Mouse (Mus musculus) liver, adult 2 months (tissue): ENCODE data around the gene Syde2. TPM values are rescaled to one million over a fixed set of nuclear protein-coding genes. Genes with fewer than 3 reads are reported as not detected.
A peak's percentile ranks its signal among the peaks of the same experiment; 100 is the strongest.

Experiments
- DNase-seq: peaks from one replicate; pipeline ENCODE4 v3.0.0-alpha.2; 2011; ENCODE audit warnings: low read depth, low spot score; ENCODE audit errors: extremely low read depth
- H3K27ac ChIP-seq: fragments of 200-500 bp; replicated peaks from 2 replicates; pipeline ENCODE4 v1.5.1; 2012; ENCODE audit warnings: low read depth, mild to moderate bottlenecking, control low read depth, inconsistent platforms, low read length; ENCODE audit not compliant: insufficient read depth
- H3K27me3 ChIP-seq: fragments of 200-500 bp; 2 replicates; pipeline ENCODE4 v1.6.1; 2012; ENCODE audit warnings: mild to moderate bottlenecking, moderate library complexity, low read length, inconsistent platforms; ENCODE audit not compliant: control insufficient read depth, insufficient read depth
- H3K36me3 ChIP-seq: fragments of 200-500 bp; 2 replicates; pipeline ENCODE4 v1.6.1; 2012; ENCODE audit warnings: low read length, inconsistent platforms; ENCODE audit not compliant: control insufficient read depth, insufficient read depth
- H3K4me1 ChIP-seq: fragments of 200-500 bp; 2 replicates; pipeline ENCODE4 v1.6.1; 2011; ENCODE audit warnings: low read length; ENCODE audit not compliant: control insufficient read depth, insufficient read depth
- H3K4me3 ChIP-seq: fragments of 200-500 bp; 2 replicates; pipeline ENCODE4 v1.5.1; 2011; ENCODE audit warnings: low read depth, mild to moderate bottlenecking, control low read depth, low read length, moderate library complexity; ENCODE audit not compliant: insufficient read depth
- H3K79me2 ChIP-seq: fragments of 200-500 bp; 2 replicates; pipeline ENCODE4 v1.6.1; 2012; ENCODE audit warnings: inconsistent platforms, mild to moderate bottlenecking, low read length, moderate library complexity; ENCODE audit not compliant: control insufficient read depth, insufficient read depth
- H3K9ac ChIP-seq: fragments of 200-500 bp; 2 replicates; pipeline ENCODE4 v1.6.1; 2012; ENCODE audit warnings: low read depth, mild to moderate bottlenecking, control low read depth, inconsistent platforms, low read length
- CTCF ChIP-seq: fragments of 200-500 bp; IDR thresholded peaks from 2 replicates; pipeline ENCODE4 v1.5.1; 2011; ENCODE audit warnings: low read depth, low read length, control low read depth
- POLR2A ChIP-seq: fragments of 200-500 bp; IDR thresholded peaks from 2 replicates; pipeline ENCODE4 v1.6.1; 2011; ENCODE audit warnings: low read length, control low read depth; ENCODE audit not compliant: insufficient read depth; ENCODE audit errors: extremely low read depth
- WGBS: fragments of 180-500 bp; shearing (Covaris S2); methylation state at CpG from one replicate; pipeline ENCODE4 v1.1.7; 2018; 5-methylcytosine and 5-hydroxymethylcytosine counted together
- polyA plus RNA-seq: library from polyadenylated mRNA; depleted of rRNA; stranded (reverse); fragments of >200 nt; gene quantifications from 2 replicates; pipeline ENCODE4 v1.2.3, GENCODE M21; 2012
- total RNA-seq: library from RNA; depleted of rRNA; stranded (reverse); fragments of >200 nt; gene quantifications from 2 replicates; pipeline ENCODE4 v1.2.3, GENCODE M21; 2014

Gene Syde2
- total and polyA plus RNA-seq, 2 experiments, result 1.3 to 7.9 TPM

DNA sequence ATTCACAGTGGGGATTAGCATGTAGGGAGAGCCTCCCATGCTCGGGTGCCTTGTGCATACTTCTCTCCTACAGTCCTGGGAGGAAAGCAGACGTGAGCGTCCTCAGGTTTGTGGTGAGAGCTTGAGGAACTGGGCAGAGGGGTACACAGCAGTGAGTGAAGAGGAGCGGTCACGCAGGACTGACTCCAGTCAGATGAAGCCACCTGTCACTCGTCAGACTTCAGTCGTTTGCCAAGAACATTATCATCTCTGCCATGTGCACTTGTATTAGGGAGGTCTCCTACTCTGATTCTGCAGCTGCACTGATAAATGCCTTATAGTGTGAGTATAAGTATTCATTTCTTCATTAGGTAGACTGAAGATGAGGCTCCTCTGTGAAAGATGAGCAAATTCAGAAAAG lies 43.3 kb upstream of the Syde2 start:
- no peak for DNase-seq
- Histone ChIP-seq H3K36me3 (peaks cover 28% of the 10 kb centered on the region), H3K4me3 (no peak overlapping the region), H3K4me1 (peaks cover 9% of the 10 kb centered on the region), H3K27ac (no peak overlapping the region), H3K79me2 (peaks cover 2% of the 10 kb centered on the region; the same call in 1 of the 2 replicates), H3K27me3 (no peaks in the 10 kb centered on the region), H3K9ac (no peak overlapping the region)
- no peak for TF ChIP-seq CTCF
- TF ChIP-seq POLR2A, result no peak
- WGBS, result 87% methylated on average over 7 of the region's 7 CpGs

DNA sequence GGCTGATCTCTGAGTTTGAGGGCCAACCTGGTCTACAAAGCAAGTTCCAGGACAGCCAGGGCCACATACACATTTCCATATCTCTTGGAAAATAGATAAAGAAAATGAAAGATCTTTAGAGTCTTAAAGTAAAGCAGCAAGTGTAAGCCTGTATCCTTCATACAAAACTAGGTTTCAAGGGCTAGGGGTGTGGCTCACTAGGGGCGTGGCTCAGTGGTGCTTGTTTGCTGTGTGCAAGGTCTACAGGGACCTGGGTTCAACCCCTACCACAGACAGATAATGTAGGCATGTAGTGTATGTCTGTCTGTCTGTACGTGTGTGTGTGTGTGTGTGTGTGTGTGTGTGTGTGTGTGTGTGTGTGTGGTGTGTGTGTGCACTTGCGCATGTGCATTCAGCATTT lies 41.8 kb upstream of the Syde2 start:
- no peak overlapping the region for H3K4me3 ChIP-seq
- no peaks in the 10 kb centered on the region for H3K27me3 ChIP-seq
- DNase-seq, result no peak
- H3K36me3 ChIP-seq, result peaks cover 26% of the 10 kb centered on the region
- 78% methylated on average over 3 of the region's 3 CpGs for WGBS
- peaks cover 6% of the 10 kb centered on the region for H3K4me1 ChIP-seq
- no peak overlapping the region for H3K27ac ChIP-seq
- TF ChIP-seq POLR2A (no peak), CTCF (no peak)
- no peak overlapping the region for H3K9ac ChIP-seq
- no peaks in the 10 kb centered on the region for H3K79me2 ChIP-seq

DNA sequence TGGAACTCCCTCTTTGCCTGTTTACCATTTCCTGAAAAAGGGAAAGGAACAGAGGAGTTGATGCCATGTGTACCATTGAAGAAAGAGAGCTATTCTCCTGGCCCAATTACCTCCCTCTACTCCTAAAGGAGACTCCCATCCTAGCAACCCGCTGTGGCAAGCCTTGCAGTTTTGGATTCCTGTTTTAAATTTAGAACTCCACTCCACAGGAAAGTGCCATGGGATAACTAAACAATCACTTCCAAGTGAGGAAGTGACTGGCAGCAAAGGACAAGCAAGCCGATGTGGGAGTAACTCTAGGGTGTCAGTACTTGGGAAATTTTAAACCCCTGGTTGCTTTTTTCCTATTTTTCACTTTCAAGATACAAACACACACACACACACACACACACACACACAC lies 41.0 kb upstream of the Syde2 start:
- no peak overlapping the region for H3K4me3 ChIP-seq
- peaks cover 25% of the 10 kb centered on the region for H3K36me3 ChIP-seq
- H3K27me3 ChIP-seq, result no peaks in the 10 kb centered on the region
- peaks cover 2% of the 10 kb centered on the region for H3K4me1 ChIP-seq
- WGBS, result 73% methylated on average over 2 of the region's 2 CpGs
- no peak overlapping the region for H3K27ac ChIP-seq
- H3K79me2 ChIP-seq, result no peaks in the 10 kb centered on the region
- DNase-seq, result no peak
- no peak overlapping the region for H3K9ac ChIP-seq
- no peak for TF ChIP-seq POLR2A
- TF ChIP-seq CTCF, result no peak

DNA sequence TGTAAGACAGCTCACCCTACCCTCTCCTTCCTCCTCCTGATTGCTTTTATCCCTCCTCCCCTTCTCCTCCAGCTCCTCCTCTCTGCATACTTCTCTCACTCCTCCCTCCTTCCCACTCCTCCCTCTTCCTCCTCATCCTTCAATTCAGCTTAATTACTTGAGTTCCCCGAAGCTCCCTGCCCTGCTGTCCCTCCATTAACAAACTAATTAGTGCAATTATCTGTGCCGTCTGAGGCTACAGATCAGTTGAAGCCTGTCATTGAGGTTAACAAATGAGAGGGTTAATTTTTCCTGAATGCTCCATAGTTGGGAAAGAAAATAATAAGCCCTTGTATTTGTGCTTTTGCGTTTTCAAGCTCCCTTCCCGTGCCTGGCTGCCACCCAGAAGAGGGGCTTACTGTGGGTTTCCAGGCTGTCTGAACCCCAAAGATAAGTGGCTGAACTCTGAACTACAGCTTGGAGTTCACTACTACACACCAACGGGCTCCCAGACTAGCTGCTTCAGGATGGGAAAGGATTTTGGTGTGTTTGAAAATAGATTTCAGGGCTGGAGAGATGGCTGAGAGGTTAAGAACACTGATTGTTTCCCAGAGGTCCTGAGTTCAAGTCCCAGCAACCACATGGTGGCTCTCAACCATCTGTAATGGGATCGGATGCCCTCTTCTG lies 40.0 kb upstream of the Syde2 start:
- H3K4me3 ChIP-seq, result no peak overlapping the region
- peaks cover 20% of the 10 kb centered on the region for H3K36me3 ChIP-seq
- H3K4me1 ChIP-seq, result no peaks in the 10 kb centered on the region
- H3K79me2 ChIP-seq, result no peaks in the 10 kb centered on the region
- no peak for DNase-seq
- H3K27ac ChIP-seq, result no peak overlapping the region
- H3K27me3 ChIP-seq, result no peaks in the 10 kb centered on the region
- 41% methylated on average over 6 of the region's 6 CpGs for WGBS
- TF ChIP-seq POLR2A (no peak), CTCF (no peak)
- no peak overlapping the region for H3K9ac ChIP-seq

DNA sequence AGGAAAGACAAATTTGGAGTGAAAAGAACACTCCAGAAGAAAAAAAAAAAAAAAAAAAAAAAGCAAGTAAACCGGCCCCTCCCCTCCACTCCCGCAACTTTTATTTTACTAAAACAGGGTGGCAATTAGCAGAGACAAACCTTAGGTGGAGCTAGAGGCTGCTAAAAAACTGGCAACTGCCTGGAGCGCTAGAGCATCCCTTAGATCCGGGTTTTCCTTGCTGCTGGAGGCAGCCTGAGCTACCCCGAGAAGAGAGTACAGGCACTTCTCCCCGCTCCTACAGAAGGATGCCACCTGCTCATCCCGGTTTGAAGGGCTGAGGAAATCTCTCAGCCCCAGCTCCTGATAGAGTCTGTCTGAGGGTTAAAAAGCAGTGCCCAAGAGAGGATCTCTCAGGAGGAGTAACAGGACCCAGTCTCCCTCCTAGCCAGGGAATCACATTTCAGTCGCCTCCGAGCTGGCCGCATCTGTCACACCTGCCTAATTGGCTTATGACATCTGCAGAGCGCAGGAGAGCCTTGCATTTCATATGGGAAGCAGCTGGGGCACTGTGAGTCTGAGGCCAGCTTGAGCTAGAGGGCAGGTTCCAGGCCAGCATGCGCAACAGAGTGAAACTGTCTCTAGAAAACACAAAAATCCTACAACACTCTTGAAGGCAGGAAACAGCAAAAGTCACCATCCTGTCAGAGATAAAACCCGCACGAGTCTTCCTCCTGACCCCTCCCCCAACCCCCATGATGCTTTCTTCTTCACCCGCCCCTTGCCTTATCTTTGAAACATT lies 37.4 kb upstream of the Syde2 start:
- H3K79me2 ChIP-seq, result no peaks in the 10 kb centered on the region
- peaks cover 1% of the 10 kb centered on the region; the same call in 1 of the 2 replicates for H3K36me3 ChIP-seq
- no peaks in the 10 kb centered on the region for H3K27me3 ChIP-seq
- TF ChIP-seq POLR2A (no peak), CTCF (peak; percentile 62)
- H3K27ac ChIP-seq, result no peak overlapping the region
- WGBS, result 18% methylated on average over 15 of the region's 15 CpGs
- H3K4me1 ChIP-seq, result no peaks in the 10 kb centered on the region
- no peak overlapping the region for H3K4me3 ChIP-seq
- peak; percentile 55 for DNase-seq
- H3K9ac ChIP-seq, result no peak overlapping the region

DNA sequence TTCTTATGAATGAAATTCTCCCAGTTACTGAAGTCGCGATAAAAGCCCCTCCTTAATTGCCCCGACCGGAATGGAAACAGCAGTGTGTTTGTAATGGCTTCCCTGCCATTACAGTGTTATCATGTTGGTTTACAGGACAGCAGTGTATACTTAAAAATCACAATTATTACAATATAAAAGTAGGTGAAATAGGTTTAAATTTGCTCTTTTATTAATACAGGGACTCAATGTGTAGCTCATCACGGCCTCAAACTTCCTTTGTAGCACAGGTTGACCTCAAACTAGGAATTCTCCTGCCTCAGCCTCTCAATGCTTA lies 36.9 kb upstream of the Syde2 start:
- Histone ChIP-seq H3K27ac (no peak overlapping the region), H3K9ac (no peak overlapping the region)
- no peak for TF ChIP-seq POLR2A
- no peak for TF ChIP-seq CTCF

More for the DNA sequence above, 36.9 kb upstream of the Syde2 start:
- Histone ChIP-seq H3K36me3 (no peaks in the 10 kb centered on the region), H3K4me3 (no peak overlapping the region), H3K27me3 (no peaks in the 10 kb centered on the region), H3K4me1 (no peaks in the 10 kb centered on the region), H3K79me2 (no peaks in the 10 kb centered on the region)
- no peak for DNase-seq
- 47% methylated on average over 5 of the region's 5 CpGs for WGBS
